Mouse (Mus musculus) kidney, postnatal 10 days (tissue): ENCODE data around the gene Cdh22.

Source experiments
- DNase-seq: peaks from one replicate; pipeline ENCODE4 v3.0.0; 2021; ENCODE audit warnings: mixed read lengths

The Cdh22 gene

DNA sequence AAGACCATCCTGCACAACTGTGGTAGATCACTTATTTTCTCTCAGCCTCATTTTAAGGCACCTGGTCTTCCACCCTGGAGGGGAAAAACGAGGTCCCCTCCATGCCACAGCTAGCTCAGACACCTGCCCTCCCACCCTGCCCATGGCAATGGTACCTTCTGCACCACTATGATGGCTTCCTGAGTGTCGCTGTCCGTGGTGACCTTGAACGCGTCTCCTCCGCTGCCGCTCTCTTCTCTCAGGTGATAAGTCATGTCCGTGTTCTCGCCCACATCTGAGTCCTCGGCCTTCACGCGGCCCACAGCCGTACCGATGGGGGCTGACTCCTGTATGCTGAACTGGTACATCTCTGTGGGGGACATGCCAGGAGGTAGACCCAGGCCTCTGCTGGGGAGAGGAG lies 91.2 kb downstream of the Cdh22 start:
- no peak for DNase-seq

GRCm38 (mm10) chr2:165136049-165136448 lies 98.6 kb downstream of the Cdh22 start:
- DNase-seq: peak; percentile 24

DNA sequence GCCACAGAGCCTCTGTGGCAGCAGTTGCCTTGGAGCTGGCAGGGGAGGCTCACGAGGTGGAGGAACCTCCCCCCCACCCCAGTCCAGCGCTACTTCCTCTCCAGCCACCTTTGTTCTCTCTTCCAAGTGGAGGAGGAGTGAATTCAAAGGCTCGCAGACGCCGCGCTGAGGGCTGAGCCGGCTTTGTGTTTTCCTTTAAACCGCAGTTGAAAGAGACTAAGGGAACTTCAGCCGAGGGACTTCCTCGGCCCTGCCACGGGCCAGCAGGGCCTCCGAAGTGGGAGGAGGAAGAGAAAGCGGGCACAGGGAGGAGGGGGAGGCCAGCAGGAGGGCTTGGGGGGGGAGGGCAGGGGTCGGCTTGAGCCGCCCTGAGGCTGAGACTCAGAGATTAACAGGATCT lies 101.1 kb downstream of the Cdh22 start:
- peak; percentile 47 for DNase-seq

DNA sequence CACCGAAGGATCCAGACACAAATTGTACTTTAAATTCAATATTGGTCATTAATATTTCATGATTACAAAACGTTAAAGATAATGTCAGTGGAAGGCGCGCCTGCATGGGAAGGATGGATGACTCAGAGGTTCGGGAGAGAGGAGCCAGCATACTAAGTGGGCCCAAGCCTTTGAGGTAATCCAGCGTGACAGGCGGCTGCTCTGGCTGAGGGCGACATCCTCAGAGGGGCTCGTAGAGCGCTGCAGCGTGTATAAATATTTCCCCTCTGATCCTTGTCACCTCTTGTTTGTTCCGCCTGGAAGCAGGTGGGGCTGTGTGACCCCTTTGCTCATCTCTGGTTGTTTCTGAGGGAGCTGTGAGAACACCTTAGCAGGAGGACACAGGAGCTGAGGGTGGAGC lies 103.2 kb downstream of the Cdh22 start:
- DNase-seq: no peak

DNA sequence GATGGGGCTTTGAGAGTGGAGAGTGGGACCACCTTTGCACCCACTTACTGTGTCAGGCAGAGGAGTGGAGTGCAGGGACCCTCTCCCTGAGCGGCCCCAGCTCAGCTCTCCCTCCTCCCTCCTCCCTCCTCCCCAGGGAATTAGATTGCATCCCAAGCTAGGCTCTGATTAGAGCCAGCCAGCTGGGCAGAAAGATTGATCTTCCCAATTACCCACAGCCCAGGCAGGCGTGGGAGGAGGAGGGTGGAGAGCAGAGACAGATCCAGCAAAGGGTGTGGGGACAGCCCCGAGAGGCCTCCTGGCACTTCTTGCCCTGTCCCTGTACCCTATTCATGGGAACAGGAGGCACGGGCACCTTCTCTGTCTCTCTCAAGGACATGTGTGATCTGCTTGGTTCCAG lies 105.5 kb downstream of the Cdh22 start:
- no peak for DNase-seq

- no peak for DNase-seq
Measured at GRCm38 (mm10) chr2:165126896-165127562, 107.6 kb downstream of the Cdh22 start.

DNA sequence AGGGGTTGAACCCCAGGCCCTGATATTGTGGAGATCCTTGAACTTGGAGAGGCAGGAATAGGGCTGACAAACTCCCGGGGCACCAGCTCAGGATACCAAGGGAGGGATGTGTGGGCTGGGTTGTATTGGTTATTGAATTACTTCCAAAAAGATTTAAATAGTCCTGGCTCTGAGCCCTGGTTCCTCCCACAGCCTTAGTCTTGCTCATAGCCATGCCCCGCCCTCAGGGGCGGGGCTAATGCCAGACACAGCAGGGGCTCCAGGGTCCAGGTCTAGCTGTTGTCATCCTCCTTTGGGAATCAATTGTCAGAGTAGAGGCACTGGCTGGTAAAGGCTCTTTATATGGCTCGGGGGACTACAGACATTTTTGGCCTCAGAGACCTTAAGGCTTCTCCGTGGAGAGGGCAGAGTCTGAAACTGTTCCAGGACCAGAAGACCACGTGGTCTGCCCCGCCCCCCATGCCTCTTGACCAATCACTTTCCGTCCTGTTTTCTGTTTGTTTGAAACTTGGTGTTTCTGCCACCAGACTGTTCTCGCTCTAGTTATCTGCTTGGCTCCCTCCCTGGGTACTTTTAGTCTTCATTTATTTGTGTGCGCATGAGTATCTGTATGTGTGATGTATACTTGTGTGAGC lies 113.3 kb downstream of the Cdh22 start:
- peak; percentile 42 for DNase-seq

DNA sequence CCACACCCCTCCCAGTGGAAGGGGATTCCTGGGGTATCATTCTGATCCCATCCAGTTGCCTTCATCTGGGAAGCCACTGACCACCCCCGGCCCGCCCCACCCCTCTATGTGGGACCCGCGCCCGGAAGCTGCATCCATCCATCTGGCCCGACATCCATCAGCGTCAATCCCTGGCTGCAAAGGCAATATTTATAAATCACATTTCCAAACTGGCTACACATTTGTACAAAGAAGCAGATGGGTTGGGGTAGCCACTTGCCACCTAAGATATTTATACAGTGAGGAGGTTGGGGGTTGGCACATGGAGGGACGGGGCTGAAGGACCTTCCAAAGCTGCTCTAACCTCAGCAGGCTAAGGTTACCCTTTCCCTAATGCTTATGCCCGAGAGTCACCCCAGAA lies 113.9 kb downstream of the Cdh22 start:
- DNase-seq: no peak

DNA sequence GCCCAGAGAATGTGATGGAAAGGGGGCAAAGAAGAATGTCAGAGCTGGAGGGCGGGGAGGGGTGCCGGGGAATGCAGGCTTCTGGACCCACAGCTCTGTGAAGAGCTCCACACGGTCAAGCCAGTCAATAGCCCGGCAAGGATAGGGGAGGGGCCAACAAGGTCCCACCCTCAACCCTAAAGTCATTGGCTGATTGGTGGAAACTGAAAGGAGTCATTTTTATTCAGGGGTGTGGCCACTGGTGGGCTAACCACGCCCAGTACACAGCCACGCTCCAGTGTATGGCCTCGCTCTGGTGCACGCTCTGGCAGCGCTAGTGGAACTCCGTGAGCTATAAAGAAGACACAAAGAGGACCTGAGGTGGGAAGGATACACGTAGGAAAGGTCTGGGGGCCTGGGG lies 120.9 kb downstream of the Cdh22 start:
- DNase-seq: no peak

- DNase-seq: peak; percentile 95
Measured at GRCm38 (mm10) chr2:165112149-165112548, 122.5 kb downstream of the Cdh22 start.

GRCm38 (mm10) chr2:165106585-165106984 lies 128.1 kb downstream of the Cdh22 start:
- DNase-seq: peak; percentile 28

DNA sequence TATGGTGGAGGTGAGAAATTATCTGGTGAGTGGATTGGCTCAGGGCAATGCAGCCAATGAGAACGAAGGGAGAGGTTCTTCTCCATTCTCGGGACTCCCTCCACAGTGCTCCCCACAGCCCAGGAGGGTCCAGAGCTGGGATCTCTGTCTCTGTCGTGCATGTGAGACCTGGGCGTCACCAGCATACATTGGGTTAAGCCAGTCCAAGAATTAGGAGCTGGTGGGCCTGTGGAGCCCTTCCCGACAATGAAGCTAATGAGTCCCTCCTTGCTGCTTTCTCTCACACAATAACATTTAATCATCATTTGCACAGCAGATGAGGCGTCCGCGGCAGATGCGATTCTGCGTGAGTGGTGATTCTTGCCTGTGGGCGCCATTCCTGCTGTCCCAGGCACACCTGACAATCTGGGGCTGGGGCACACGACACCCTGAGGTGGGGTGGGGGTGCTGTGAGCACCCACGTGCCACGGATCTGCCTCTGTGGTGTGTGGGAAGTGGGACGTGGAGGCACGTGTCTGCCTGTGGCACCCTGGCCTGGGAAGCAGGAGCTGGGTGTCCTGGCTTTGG lies 129.1 kb downstream of the Cdh22 start:
- DNase-seq: no peak

DNA sequence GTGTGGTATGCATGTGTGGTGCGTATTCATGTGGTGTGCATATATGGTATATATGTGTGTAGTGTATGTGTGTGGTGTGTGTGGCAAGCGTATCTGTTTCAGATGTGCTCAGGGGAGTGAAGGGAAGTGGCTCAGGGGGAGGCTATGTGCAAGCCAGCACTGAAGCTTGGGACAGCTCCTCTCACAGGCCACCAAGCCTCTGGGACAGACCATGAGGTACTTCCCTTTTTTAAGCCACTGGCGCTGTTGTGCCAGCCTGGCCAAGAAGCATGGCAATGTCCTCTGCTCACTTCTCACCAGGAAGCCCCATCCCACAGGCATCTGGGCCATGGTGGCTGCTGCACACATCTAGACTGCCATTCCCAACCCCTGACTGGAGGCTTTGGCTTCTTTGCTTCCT lies 131.7 kb downstream of the Cdh22 start:
- no peak for DNase-seq

DNA sequence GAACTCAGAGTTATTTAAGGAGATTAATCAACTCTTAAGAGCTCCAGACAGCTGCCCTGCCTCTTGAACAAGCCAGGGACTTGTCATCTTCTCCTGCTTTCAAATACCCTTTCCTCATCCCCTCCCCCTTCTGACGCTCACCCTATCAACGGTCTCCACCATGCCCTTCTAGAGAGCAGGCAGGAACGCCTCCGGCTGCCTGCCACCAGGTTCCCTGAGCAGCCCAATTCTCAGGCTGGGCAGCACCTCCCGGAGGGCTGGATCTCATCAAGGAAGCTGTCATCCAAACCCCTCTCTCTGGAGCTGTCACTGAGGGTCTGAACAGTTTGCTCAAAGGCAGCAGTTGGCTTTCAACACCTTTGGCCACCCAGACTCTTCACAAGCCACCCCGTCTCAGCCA lies 133.9 kb downstream of the Cdh22 start:
- no peak for DNase-seq

GRCm38 (mm10) chr2:165098861-165099260 lies 135.8 kb downstream of the Cdh22 start:
- no peak for DNase-seq

GRCm38 (mm10) chr2:165096367-165096766 lies 138.3 kb downstream of the Cdh22 start:
- DNase-seq: no peak

GRCm38 (mm10) chr2:165092393-165092792 lies 142.3 kb downstream of the Cdh22 start:
- DNase-seq: no peak

- no peak for DNase-seq
Measured at GRCm38 (mm10) chr2:165091433-165091965, 143.2 kb downstream of the Cdh22 start.

- DNase-seq: no peak
Measured at GRCm38 (mm10) chr2:165090650-165091049, 144.0 kb downstream of the Cdh22 start, which contains the start of gene 1700025C18Rik. 1700025C18Rik (minus strand) TSS chr2:165090750.

GRCm38 (mm10) chr2:165089470-165089869 lies 145.2 kb downstream of the Cdh22 start:
- no peak for DNase-seq

DNA sequence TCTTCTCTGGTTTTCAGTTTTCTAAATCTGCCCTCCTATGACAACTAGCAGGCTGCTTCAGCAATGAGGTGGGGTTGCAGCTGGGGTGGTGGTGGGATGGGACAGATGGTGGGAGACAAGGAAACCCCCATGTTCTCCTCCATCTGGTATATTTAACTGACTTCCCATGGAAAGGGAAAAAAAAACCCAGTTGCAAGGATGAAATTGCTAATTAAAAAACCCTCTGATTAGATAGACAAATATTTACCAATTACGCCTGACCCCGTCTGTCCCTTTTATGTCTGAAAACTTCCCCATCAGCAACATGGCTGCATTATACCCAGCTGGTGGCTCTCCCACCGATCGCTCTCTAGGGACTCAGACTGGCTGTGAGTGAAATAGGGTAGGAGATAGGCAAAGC lies 148.0 kb downstream of the Cdh22 start:
- DNase-seq: no peak

DNA sequence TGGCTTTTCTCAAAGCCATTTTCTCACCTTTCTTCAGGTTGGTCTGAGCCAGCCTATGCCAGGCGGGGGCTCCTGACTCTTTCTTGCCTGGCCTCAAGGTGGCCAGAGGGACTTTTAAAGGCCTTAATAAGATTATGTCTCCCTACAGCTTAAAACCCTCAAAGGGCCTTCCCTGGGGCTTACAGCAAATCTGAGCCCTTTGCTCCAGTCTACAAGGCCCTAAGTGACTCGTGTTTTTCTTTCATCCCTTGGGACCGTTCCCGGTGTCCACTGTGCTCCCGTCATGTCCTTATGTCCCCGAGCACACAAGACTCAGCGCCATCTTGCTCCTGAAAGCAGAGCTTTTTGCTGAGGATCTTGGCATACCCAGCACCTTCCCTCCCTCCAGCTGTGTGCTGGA lies 153.4 kb downstream of the Cdh22 start:
- no peak for DNase-seq

DNA sequence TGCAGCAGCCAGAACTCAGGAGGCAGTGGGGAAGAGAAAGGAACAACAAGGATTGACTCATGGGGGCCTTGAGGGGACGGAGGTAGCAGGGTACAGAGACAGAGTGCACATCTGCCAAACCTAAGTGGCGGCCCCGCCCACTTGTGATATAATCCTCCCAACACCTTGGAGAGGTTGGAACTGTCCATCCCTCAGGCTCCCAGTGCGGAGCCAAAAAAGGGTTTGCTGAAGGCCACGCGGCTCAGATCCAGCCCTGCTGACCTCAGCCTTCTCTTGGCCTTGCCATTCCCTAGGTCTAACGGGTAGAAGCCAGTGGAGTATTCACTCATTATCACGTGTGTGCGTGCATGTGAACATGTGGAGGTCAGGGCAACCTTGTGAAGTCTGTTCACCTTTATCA lies 154.0 kb downstream of the Cdh22 start:
- DNase-seq: no peak

- DNase-seq: peak; percentile 62
Measured at GRCm38 (mm10) chr2:165078605-165079004, 156.0 kb downstream of the Cdh22 start.
